Mouse (Mus musculus) lung, embryonic 14.5 days (tissue): ENCODE data around the gene Amn. TPM values are rescaled to one million over a fixed set of nuclear protein-coding genes. Genes with fewer than 3 reads are reported as not detected.

ENCODE experiments used
- ATAC-seq: fragments of 200-750 bp; cut with Nextera tagmentation; 2 replicates; pipeline ENCODE4 v1.8.0; 2017; ENCODE audit warnings: mild to moderate bottlenecking, moderate TSS enrichment, moderate library complexity; ENCODE audit not compliant: insufficient read depth
- DNase-seq: peaks from one replicate; pipeline ENCODE4 v3.0.0-alpha.2; 2015
- H3K27ac ChIP-seq: fragments of 300-500 bp; sonication (generic); 2 replicates; pipeline ENCODE4 v1.5.1; 2014; ENCODE audit warnings: low read depth, mild to moderate bottlenecking, moderate library complexity
- H3K27me3 ChIP-seq: fragments of 300-500 bp; sonication (generic); 2 replicates; pipeline ENCODE4 v1.6.1; 2014; ENCODE audit warnings: low read length, control low read depth; ENCODE audit not compliant: insufficient read depth
- H3K36me3 ChIP-seq: fragments of 300-500 bp; sonication (generic); 2 replicates; pipeline ENCODE4 v1.6.1; 2014; ENCODE audit warnings: control low read depth; ENCODE audit not compliant: insufficient read depth
- H3K4me1 ChIP-seq: fragments of 300-500 bp; sonication (generic); 2 replicates; pipeline ENCODE4 v1.6.1; 2014; ENCODE audit warnings: antibody characterized with exemption, control low read depth; ENCODE audit not compliant: insufficient read depth
- H3K4me2 ChIP-seq: fragments of 300-500 bp; sonication (generic); 2 replicates; pipeline ENCODE4 v1.6.1; 2014; ENCODE audit warnings: mild to moderate bottlenecking
- H3K4me3 ChIP-seq: fragments of 300-500 bp; sonication (generic); 2 replicates; pipeline ENCODE4 v1.5.1; 2014; ENCODE audit warnings: low read depth, low read length
- H3K9ac ChIP-seq: fragments of 300-500 bp; sonication (generic); 2 replicates; pipeline ENCODE4 v1.6.1; 2014
- H3K9me3 ChIP-seq: fragments of 300-500 bp; sonication (generic); 2 replicates; pipeline ENCODE4 v1.6.1; 2016; ENCODE audit warnings: low read depth, low read length, control low read depth
- CTCF ChIP-seq: IDR thresholded peaks from 2 replicates; pipeline ENCODE4 v1.5.1; 2016; ENCODE audit warnings: antibody characterized with exemption, low read depth
- WGBS: fragments of 180-500 bp; shearing (Covaris S2); extraction: QIAGEN DNeasy Blood & Tissue Kit; methylation state at CpG from one replicate; pipeline ENCODE4 v1.1.7; 2014; 5-methylcytosine and 5-hydroxymethylcytosine counted together
- polyA plus RNA-seq: library from polyadenylated mRNA; unstranded; fragments of >200 nt; fragmentation: Nextera tagmentation; extraction: Ambion mirVana; gene quantifications from 2 replicates; pipeline ENCODE4 v1.2.1, GENCODE M21; 2014

The Amn gene
- polyA plus RNA-seq, 1 experiment from 2014 or later = 0.36 TPM

GRCm38 (mm10) chr12:111265212-111265611, 5.7 kb upstream of the Amn start:
- no peak overlapping the region for H3K4me3 ChIP-seq
- H3K4me1 ChIP-seq = no peaks in the 10 kb centered on the region
- no peak for TF ChIP-seq CTCF
- H3K27me3 ChIP-seq = peaks cover 7% of the 10 kb centered on the region
- peaks cover 37% of the 10 kb centered on the region for H3K36me3 ChIP-seq
- no peak for ATAC-seq
- no peak overlapping the region for H3K9ac ChIP-seq
- H3K9me3 ChIP-seq = no peaks in the 10 kb centered on the region
- no peak for DNase-seq
- WGBS = 63% methylated on average over 5 of the region's 5 CpGs
- H3K4me2 ChIP-seq = no peak overlapping the region
- H3K27ac ChIP-seq = no peak overlapping the region

- Histone ChIP-seq H3K27ac (no peak overlapping the region), H3K27me3 (peaks cover 21% of the 10 kb centered on the region), H3K4me1 (no peaks in the 10 kb centered on the region), H3K36me3 (peaks cover 27% of the 10 kb centered on the region), H3K4me2 (no peak overlapping the region), H3K4me3 (no peak overlapping the region), H3K9me3 (no peaks in the 10 kb centered on the region), H3K9ac (no peak overlapping the region)
- TF ChIP-seq CTCF = no peak
- DNase-seq (no peak), ATAC-seq (no peak)
- 67% methylated on average over 12 of the region's 12 CpGs for WGBS
Observed at GRCm38 (mm10) chr12:111266592-111266991, 4.3 kb upstream of the Amn start.

GRCm38 (mm10) chr12:111267673-111268325, 3.1 kb upstream of the Amn start:
- H3K4me2 ChIP-seq = no peak overlapping the region
- TF ChIP-seq CTCF = no peak
- ATAC-seq (no peak), DNase-seq (no peak)
- no peak overlapping the region for H3K4me3 ChIP-seq
- peaks cover 33% of the 10 kb centered on the region for H3K27me3 ChIP-seq
- no peaks in the 10 kb centered on the region for H3K4me1 ChIP-seq
- H3K36me3 ChIP-seq = peaks cover 22% of the 10 kb centered on the region; the same call in 1 of the 2 replicates
- no peak overlapping the region for H3K27ac ChIP-seq
- no peak overlapping the region for H3K9ac ChIP-seq
- WGBS = 60% methylated on average over 4 of the region's 4 CpGs
- no peaks in the 10 kb centered on the region for H3K9me3 ChIP-seq

- Histone ChIP-seq H3K4me2 (peak overlapping the region; percentile 36), H3K4me3 (peak overlapping the region; percentile 16; the same call in 1 of the 2 replicates), H3K27ac (no peak overlapping the region), H3K27me3 (peaks cover 69% of the 10 kb centered on the region), H3K9ac (no peak overlapping the region), H3K36me3 (0 out of 2 replicates have a peak, but pooled peaks cover 4% of the 10 kb centered on the region), H3K4me1 (peaks cover 10% of the 10 kb centered on the region), H3K9me3 (no peaks in the 10 kb centered on the region)
- no peak for ATAC-seq
- WGBS = 8% methylated on average over 24 of the region's 28 CpGs
- no peak for TF ChIP-seq CTCF
- DNase-seq = no peak
Observed at GRCm38 (mm10) chr12:111271406-111271805, 511 bp downstream of the Amn start.

- H3K9ac ChIP-seq = no peak overlapping the region
- H3K36me3 ChIP-seq = 0 out of 2 replicates have a peak, but pooled peaks cover 4% of the 10 kb centered on the region
- WGBS = 20% methylated on average over 8 of the region's 8 CpGs
- peaks cover 10% of the 10 kb centered on the region for H3K4me1 ChIP-seq
- peak overlapping the region; percentile 36; the same call in 1 of the 2 replicates for H3K4me2 ChIP-seq
- H3K27ac ChIP-seq = no peak overlapping the region
- no peak for TF ChIP-seq CTCF
- H3K27me3 ChIP-seq = peaks cover 75% of the 10 kb centered on the region
- ATAC-seq = no peak; the same call in 1 of the 2 replicates
- 0 out of 2 replicates have a peak overlapping the region, but pooled peaks have one; percentile 16 for H3K4me3 ChIP-seq
- no peaks in the 10 kb centered on the region for H3K9me3 ChIP-seq
- DNase-seq = no peak
Observed at GRCm38 (mm10) chr12:111271966-111272365, 1.1 kb downstream of the Amn start.

- TF ChIP-seq CTCF = peak; percentile 91
- WGBS = 20% methylated on average over 12 of the region's 12 CpGs
- H3K9me3 ChIP-seq = no peaks in the 10 kb centered on the region
- ATAC-seq = no peak
- peaks cover 79% of the 10 kb centered on the region for H3K27me3 ChIP-seq
- no peak overlapping the region for H3K27ac ChIP-seq
- H3K4me3 ChIP-seq = no peak overlapping the region
- DNase-seq = peak; percentile 90
- H3K4me2 ChIP-seq = no peak overlapping the region
- H3K9ac ChIP-seq = no peak overlapping the region
- no peaks in the 10 kb centered on the region for H3K36me3 ChIP-seq
- H3K4me1 ChIP-seq = peaks cover 10% of the 10 kb centered on the region
Observed at GRCm38 (mm10) chr12:111272420-111272819, 1.5 kb downstream of the Amn start.

GRCm38 (mm10) chr12:111274006-111274405, 3.1 kb downstream of the Amn start:
- Histone ChIP-seq H3K4me3 (peak overlapping the region; percentile 42), H3K27me3 (peaks cover 80% of the 10 kb centered on the region), H3K9ac (no peak overlapping the region), H3K4me1 (peaks cover 10% of the 10 kb centered on the region), H3K36me3 (no peaks in the 10 kb centered on the region), H3K27ac (no peak overlapping the region), H3K4me2 (peak overlapping the region; percentile 70), H3K9me3 (peaks cover 4% of the 10 kb centered on the region; the same call in 1 of the 2 replicates)
- ATAC-seq (no peak; the same call in 1 of the 2 replicates), DNase-seq (peak; percentile 19)
- WGBS = 2% methylated on average over 28 of the region's 28 CpGs
- TF ChIP-seq CTCF = no peak
